Comparison of ENCODE assay signal across 10 mouse cellular contexts in genomic region chr1:186550265-186550885, GRCm38 (mm10).
DNase-seq lines count a peak whose midpoint lies in the region; ATAC-seq and TF ChIP-seq lines count a peak whose summit lies in the region.
"Had no signal": no experiment of that assay in that cellular context is flagged by ENCODE, and none has a peak within 500 bp of the region (broad histone marks: within the 10 kb centered on the region; RNA-seq: fewer than 3 reads in every experiment).

No protein-coding gene starts in this region.

- peak; percentile 68 for TF ChIP-seq CTCF in heart, adult 2 months (IDR thresholded peaks at IDR 0.05)
- peak; percentile 14; the same call in 1 of the 2 replicates for TF ChIP-seq CTCF in testis, adult 2 months (IDR thresholded peaks at IDR 0.05; ENCODE audit: control insufficient read depth, insufficient read depth, insufficient replicate concordance, low read depth, low read length)

- H3K79me2 ChIP-seq in heart, adult 2 months (replicated peaks; ENCODE audit: control insufficient read depth, insufficient read depth, low read length), result no peaks in the 10 kb centered on the region

- ATAC-seq in heart, embryonic 12.5 days (ENCODE audit: insufficient number of reproducible peaks, low FRiP score), result no peak
- ATAC-seq in granulocyte monocyte progenitor cell, adult 5-6 weeks (replicated peaks; ENCODE audit: poor library complexity, severe bottlenecking), result no peak

- H3K27me3 ChIP-seq in heart, adult 2 months (ENCODE audit: control insufficient read depth, insufficient read depth, low read length), result no peaks in the 10 kb centered on the region
- H3K27me3 ChIP-seq in heart, embryonic 12.5 days (replicated peaks), result peaks cover 8% of the 10 kb centered on the region; the same call in 1 of the 2 replicates
- H3K27me3 ChIP-seq in testis, adult 2 months (ENCODE audit: control insufficient read depth, insufficient read depth, low read length), result no peaks in the 10 kb centered on the region
- H3K27me3 ChIP-seq: neural tube, embryonic 13.5 days had no signal

- intact Hi-C loops in heart, adult 2 months (cut with DNase I), result no loop called here

- H3K4me3 ChIP-seq in heart, adult 2 months, result no peak overlapping the region
- H3K4me3 ChIP-seq in heart, embryonic 12.5 days, result no peak overlapping the region
- no peak overlapping the region for H3K4me3 ChIP-seq in testis, adult 2 months (ENCODE audit: control insufficient read depth, low read depth, low read length)
- H3K4me3 ChIP-seq: neural tube, embryonic 13.5 days had no signal

- peak; percentile 21 to 51 for DNase-seq in heart, adult 2 months
- DNase-seq in testis, postnatal 14 days (ENCODE audit: low spot score), result no peak
- peak; percentile 46 for DNase-seq in gastrocnemius, postnatal 25 days
- peak; percentile 8 for DNase-seq in right cerebral cortex, postnatal 14 days
- DNase-seq in urinary bladder, postnatal 4 days (ENCODE audit: low spot score in 2 of 2), result no peak

- no peak overlapping the region for H3K4me2 ChIP-seq in heart, embryonic 12.5 days
- H3K4me2 ChIP-seq: neural tube, embryonic 13.5 days had no signal

- H3K36me3 ChIP-seq in heart, adult 2 months (ENCODE audit: control insufficient read depth, insufficient read depth, low read length), result no peaks in the 10 kb centered on the region
- no peaks in the 10 kb centered on the region for H3K36me3 ChIP-seq in heart, embryonic 12.5 days
- no peaks in the 10 kb centered on the region for H3K36me3 ChIP-seq in testis, adult 2 months (ENCODE audit: control insufficient read depth, insufficient read depth, low read length)
- H3K36me3 ChIP-seq: G1E; neural tube, embryonic 13.5 days had no signal

- no peak for TF ChIP-seq EP300 in heart, adult 2 months (IDR thresholded peaks at IDR 0.05; ENCODE audit: insufficient read depth, low read depth, low read length)

- no peak overlapping the region for H3K9ac ChIP-seq in heart, adult 2 months (ENCODE audit: low read depth, low read length)
- no peak overlapping the region for H3K9ac ChIP-seq in heart, embryonic 12.5 days
- H3K9ac ChIP-seq: neural tube, embryonic 13.5 days had no signal

- 66% methylated on average over 7 of the region's 7 CpGs for WGBS in heart, adult 2 months
- 83% methylated on average over 7 of the region's 7 CpGs for WGBS in heart, embryonic 12.5 days

- H3K27ac ChIP-seq in heart, adult 2 months, result no peak overlapping the region
- H3K27ac ChIP-seq in heart, embryonic 12.5 days (ENCODE audit: poor library complexity, severe bottlenecking), result no peak overlapping the region; the same call in 1 of the 2 replicates
- H3K27ac ChIP-seq in testis, adult 2 months (ENCODE audit: control insufficient read depth, insufficient read depth, low read depth, low read length), result no peak overlapping the region
- H3K27ac ChIP-seq: neural tube, embryonic 13.5 days had no signal

- no peaks in the 10 kb centered on the region for H3K9me3 ChIP-seq in heart, embryonic 12.5 days (replicated peaks)
- H3K9me3 ChIP-seq: neural tube, embryonic 13.5 days had no signal

- peaks cover 1% of the 10 kb centered on the region for H3K4me1 ChIP-seq in heart, adult 2 months (ENCODE audit: control insufficient read depth, insufficient read depth, low read length)
- H3K4me1 ChIP-seq in heart, embryonic 12.5 days (replicated peaks), result peaks cover 21% of the 10 kb centered on the region
- H3K4me1 ChIP-seq in testis, adult 2 months (ENCODE audit: control insufficient read depth, insufficient read depth, low read length), result peaks cover 6% of the 10 kb centered on the region

- TF ChIP-seq POLR2A in heart, adult 2 months (IDR thresholded peaks at IDR 0.05; ENCODE audit: insufficient read depth, low read depth, low read length), result no peak
- TF ChIP-seq POLR2A in testis, adult 2 months (IDR thresholded peaks at IDR 0.05; ENCODE audit: control insufficient read depth, low read depth, low read length), result no peak

Comparison
In these comparisons a context has a peak if more than half of its experiments do, and no peak if none do; other contexts are left out.
1. DNase-seq: peak in heart, adult 2 months (2 of 2), gastrocnemius, postnatal 25 days (single experiment) and right cerebral cortex, postnatal 14 days (single experiment); none in testis, postnatal 14 days (single experiment) and urinary bladder, postnatal 4 days (0 of 2).